Mouse (Mus musculus) layer of hippocampus, postnatal 25 days (tissue): ENCODE measurements around the gene Gpn3. TPM values are rescaled to one million over a fixed set of nuclear protein-coding genes. Genes with fewer than 3 reads are reported as not detected.

ENCODE experiments used
- DNase-seq, 2 experiments: peaks; one replicate each; pipeline ENCODE4 v3.0.0; 2022; ENCODE audit warnings: mixed read lengths in 2 of 2, low spot score in 1 of 2; ENCODE audit errors: extremely low spot score in 1 of 2
- total RNA-seq, 2 experiments: library from RNA; stranded (reverse); gene quantifications; 2 replicates each; pipeline ENCODE4 v1.2.3; 2021

Gpn3 gene
- total RNA-seq, result 10 to 100 TPM; 26.4 to 28.2 TPM

- no peak for DNase-seq
Observed at GRCm38 (mm10) chr5:122371591-122372191, at the start of gene Gpn3. Gene Gpn3 (plus strand): TSS chr5:122371876.

GRCm38 (mm10) chr5:122323523-122323922 lies 48.2 kb upstream of the Gpn3 start:
- DNase-seq, result no peak

- DNase-seq, result peak; percentile 42 to 45
Observed at GRCm38 (mm10) chr5:122324608-122325431, 46.9 kb upstream of the Gpn3 start.

- no peak for DNase-seq
Observed at GRCm38 (mm10) chr5:122325477-122325876, 46.2 kb upstream of the Gpn3 start.

GRCm38 (mm10) chr5:122327283-122327682 lies 44.4 kb upstream of the Gpn3 start:
- DNase-seq, result no peak

- no peak for DNase-seq
Observed at GRCm38 (mm10) chr5:122330269-122330668, 41.4 kb upstream of the Gpn3 start.

GRCm38 (mm10) chr5:122334682-122335081 lies 37.0 kb upstream of the Gpn3 start:
- no peak for DNase-seq

GRCm38 (mm10) chr5:122336554-122337294 lies 35.0 kb upstream of the Gpn3 start:
- DNase-seq, result no peak

- DNase-seq, result no peak
Observed at GRCm38 (mm10) chr5:122342874-122343273, 28.8 kb upstream of the Gpn3 start.

- no peak for DNase-seq
Observed at GRCm38 (mm10) chr5:122343768-122344167, 27.9 kb upstream of the Gpn3 start.

GRCm38 (mm10) chr5:122344260-122344659 lies 27.4 kb upstream of the Gpn3 start:
- DNase-seq, result peak; percentile 65 to 90

GRCm38 (mm10) chr5:122345777-122346176 lies 25.9 kb upstream of the Gpn3 start:
- no peak for DNase-seq

GRCm38 (mm10) chr5:122353807-122354491 lies 17.7 kb upstream of the Gpn3 start, which contains the start of the genes Rad9b and Vps29:
Gene Rad9b (minus strand): TSS chr5:122354233.
Gene Vps29 (plus strand): TSS chr5:122354369.
- peak; percentile 97 to 99 for DNase-seq

GRCm38 (mm10) chr5:122354492-122355067 lies 17.1 kb upstream of the Gpn3 start:
- no peak for DNase-seq

GRCm38 (mm10) chr5:122372192-122372769 lies 605 bp downstream of the Gpn3 start, which contains the start of gene Fam216a:
Gene Fam216a (minus strand): TSS chr5:122372364.
- DNase-seq, result peak; percentile 99

GRCm38 (mm10) chr5:122372878-122373277 lies 1.2 kb downstream of the Gpn3 start:
- DNase-seq, result no peak

GRCm38 (mm10) chr5:122377101-122377833 lies 5.6 kb downstream of the Gpn3 start:
- no peak for DNase-seq

GRCm38 (mm10) chr5:122378171-122378570 lies 6.5 kb downstream of the Gpn3 start:
- no peak for DNase-seq
